Mouse (Mus musculus): ENCODE measurements around the gene Prtg. TPM values are rescaled to one million over a fixed set of nuclear protein-coding genes. Genes with fewer than 3 reads are reported as not detected.

The Prtg gene
- 1.7 TPM in 2 replicates for polyA plus RNA-seq (2014; fragmentation: Nextera tagmentation; extraction: Ambion mirVana)

- Histone ChIP-seq H3K9me3 (ENCODE audit: control insufficient read depth, low read length) (no peaks in the 10 kb centered on the region), H3K4me3 (ENCODE audit: low read depth, low read length) (peak within 1 kb of the TSS; percentile 71), H3K27ac (ENCODE audit: low read depth, low read length) (peak within 1 kb of the TSS; percentile 41; the same call in 1 of the 2 replicates), H3K4me2 (peak within 1 kb of the TSS; percentile 90), H3K9ac (ENCODE audit: low read depth, low read length) (peak within 1 kb of the TSS; percentile 67), H3K36me3 (ENCODE audit: control insufficient read depth, insufficient read depth, low read length) (no peaks in the 10 kb centered on the region), H3K4me1 (replicated peaks; ENCODE audit: control insufficient read depth, insufficient read depth, low read length) (peaks cover 3% of the 10 kb centered on the region; the same call in 1 of the 2 replicates), H3K27me3 (replicated peaks; ENCODE audit: control insufficient read depth, insufficient read depth, low read length) (peaks cover 23% of the 10 kb centered on the region)
- WGBS = under 1% methylated on average over 57 of the region's 57 CpGs
- DNase-seq (ENCODE audit: low spot score) = peak; percentile 73
- peak; percentile 72 for ATAC-seq (replicated peaks; ENCODE audit: low FRiP score)
These were observed at the start of gene Prtg for GRCm38 (mm10) chr9:72806731-72807419. TSS of gene Prtg (plus strand) at chr9:72806874.

- ATAC-seq (replicated peaks; ENCODE audit: low FRiP score) = no peak
- H3K4me1 ChIP-seq (replicated peaks; ENCODE audit: control insufficient read depth, insufficient read depth, low read length) = no peaks in the 10 kb centered on the region; the same call in 1 of the 2 replicates
- no peaks in the 10 kb centered on the region for H3K27me3 ChIP-seq (replicated peaks; ENCODE audit: control insufficient read depth, insufficient read depth, low read length)
- no peak overlapping the region for H3K4me2 ChIP-seq
- H3K4me3 ChIP-seq (ENCODE audit: low read depth, low read length) = no peak overlapping the region
- WGBS = 83% methylated on average over 5 of the region's 5 CpGs
- H3K9me3 ChIP-seq (ENCODE audit: control insufficient read depth, low read length) = no peaks in the 10 kb centered on the region
- no peak overlapping the region for H3K27ac ChIP-seq (ENCODE audit: low read depth, low read length)
- no peak for DNase-seq (ENCODE audit: low spot score)
- no peak overlapping the region for H3K9ac ChIP-seq (ENCODE audit: low read depth, low read length)
- H3K36me3 ChIP-seq (ENCODE audit: control insufficient read depth, insufficient read depth, low read length) = no peaks in the 10 kb centered on the region
These were observed 49.5 kb upstream of the Prtg start for GRCm38 (mm10) chr9:72757143-72757542.

- DNase-seq (ENCODE audit: low spot score) = no peak
- Histone ChIP-seq H3K27ac (ENCODE audit: low read depth, low read length) (no peak overlapping the region), H3K9me3 (ENCODE audit: control insufficient read depth, low read length) (no peaks in the 10 kb centered on the region), H3K4me2 (no peak overlapping the region), H3K36me3 (ENCODE audit: control insufficient read depth, insufficient read depth, low read length) (no peaks in the 10 kb centered on the region), H3K4me3 (ENCODE audit: low read depth, low read length) (no peak overlapping the region), H3K27me3 (replicated peaks; ENCODE audit: control insufficient read depth, insufficient read depth, low read length) (no peaks in the 10 kb centered on the region), H3K4me1 (replicated peaks; ENCODE audit: control insufficient read depth, insufficient read depth, low read length) (peaks cover 3% of the 10 kb centered on the region; the same call in 1 of the 2 replicates), H3K9ac (ENCODE audit: low read depth, low read length) (no peak overlapping the region)
- WGBS = 40% methylated on average over 8 of the region's 8 CpGs
- ATAC-seq (replicated peaks; ENCODE audit: low FRiP score) = no peak
These were observed 48.0 kb upstream of the Prtg start for GRCm38 (mm10) chr9:72758705-72759131.

- Histone ChIP-seq H3K9ac (ENCODE audit: low read depth, low read length) (no peak overlapping the region), H3K36me3 (ENCODE audit: control insufficient read depth, insufficient read depth, low read length) (no peaks in the 10 kb centered on the region), H3K4me3 (ENCODE audit: low read depth, low read length) (no peak overlapping the region), H3K27ac (ENCODE audit: low read depth, low read length) (no peak overlapping the region), H3K4me2 (no peak overlapping the region), H3K4me1 (replicated peaks; ENCODE audit: control insufficient read depth, insufficient read depth, low read length) (peaks cover 7% of the 10 kb centered on the region), H3K27me3 (replicated peaks; ENCODE audit: control insufficient read depth, insufficient read depth, low read length) (no peaks in the 10 kb centered on the region), H3K9me3 (ENCODE audit: control insufficient read depth, low read length) (no peaks in the 10 kb centered on the region)
- DNase-seq (ENCODE audit: low spot score) = no peak
- no peak for ATAC-seq (replicated peaks; ENCODE audit: low FRiP score)
- 47% methylated on average over 3 of the region's 3 CpGs for WGBS
These were observed 43.5 kb upstream of the Prtg start for GRCm38 (mm10) chr9:72763050-72763718.

GRCm38 (mm10) chr9:72766789-72767349 is 39.8 kb upstream of the Prtg start:
- Histone ChIP-seq H3K9me3 (ENCODE audit: control insufficient read depth, low read length) (no peaks in the 10 kb centered on the region), H3K9ac (ENCODE audit: low read depth, low read length) (peak overlapping the region; percentile 60), H3K27ac (ENCODE audit: low read depth, low read length) (no peak overlapping the region), H3K36me3 (ENCODE audit: control insufficient read depth, insufficient read depth, low read length) (no peaks in the 10 kb centered on the region), H3K4me1 (replicated peaks; ENCODE audit: control insufficient read depth, insufficient read depth, low read length) (peaks cover 7% of the 10 kb centered on the region), H3K27me3 (replicated peaks; ENCODE audit: control insufficient read depth, insufficient read depth, low read length) (no peaks in the 10 kb centered on the region), H3K4me3 (ENCODE audit: low read depth, low read length) (peak overlapping the region; percentile 45), H3K4me2 (peak overlapping the region; percentile 79)
- DNase-seq (ENCODE audit: low spot score) = peak; percentile 84
- WGBS = 3% methylated on average over 17 of the region's 17 CpGs
- peak; percentile 61 for ATAC-seq (replicated peaks; ENCODE audit: low FRiP score)

GRCm38 (mm10) chr9:72775022-72775421 is 31.7 kb upstream of the Prtg start:
- Histone ChIP-seq H3K4me1 (replicated peaks; ENCODE audit: control insufficient read depth, insufficient read depth, low read length) (no peaks in the 10 kb centered on the region), H3K27ac (ENCODE audit: low read depth, low read length) (no peak overlapping the region), H3K9me3 (ENCODE audit: control insufficient read depth, low read length) (no peaks in the 10 kb centered on the region; the same call in 1 of the 2 replicates), H3K27me3 (replicated peaks; ENCODE audit: control insufficient read depth, insufficient read depth, low read length) (no peaks in the 10 kb centered on the region), H3K4me2 (no peak overlapping the region), H3K4me3 (ENCODE audit: low read depth, low read length) (no peak overlapping the region), H3K9ac (ENCODE audit: low read depth, low read length) (no peak overlapping the region), H3K36me3 (ENCODE audit: control insufficient read depth, insufficient read depth, low read length) (no peaks in the 10 kb centered on the region)
- WGBS = 84% methylated on average over 4 of the region's 4 CpGs
- no peak for DNase-seq (ENCODE audit: low spot score)
- no peak for ATAC-seq (replicated peaks; ENCODE audit: low FRiP score)

- Histone ChIP-seq H3K4me3 (ENCODE audit: low read depth, low read length) (no peak overlapping the region), H3K27ac (ENCODE audit: low read depth, low read length) (no peak overlapping the region), H3K4me1 (replicated peaks; ENCODE audit: control insufficient read depth, insufficient read depth, low read length) (peaks cover 7% of the 10 kb centered on the region; the same call in 1 of the 2 replicates), H3K9me3 (ENCODE audit: control insufficient read depth, low read length) (no peaks in the 10 kb centered on the region; the same call in 1 of the 2 replicates), H3K36me3 (ENCODE audit: control insufficient read depth, insufficient read depth, low read length) (no peaks in the 10 kb centered on the region), H3K4me2 (no peak overlapping the region), H3K9ac (ENCODE audit: low read depth, low read length) (no peak overlapping the region), H3K27me3 (replicated peaks; ENCODE audit: control insufficient read depth, insufficient read depth, low read length) (no peaks in the 10 kb centered on the region)
- ATAC-seq (replicated peaks; ENCODE audit: low FRiP score) (no peak), DNase-seq (ENCODE audit: low spot score) (no peak)
- 52% methylated on average over 11 of the region's 11 CpGs for WGBS
These were observed 27.7 kb upstream of the Prtg start for GRCm38 (mm10) chr9:72779004-72779403.

GRCm38 (mm10) chr9:72779733-72780132 is 26.9 kb upstream of the Prtg start:
- Histone ChIP-seq H3K9me3 (ENCODE audit: control insufficient read depth, low read length) (no peaks in the 10 kb centered on the region; the same call in 1 of the 2 replicates), H3K36me3 (ENCODE audit: control insufficient read depth, insufficient read depth, low read length) (no peaks in the 10 kb centered on the region), H3K27ac (ENCODE audit: low read depth, low read length) (no peak overlapping the region), H3K4me3 (ENCODE audit: low read depth, low read length) (no peak overlapping the region), H3K27me3 (replicated peaks; ENCODE audit: control insufficient read depth, insufficient read depth, low read length) (no peaks in the 10 kb centered on the region), H3K4me2 (no peak overlapping the region), H3K9ac (ENCODE audit: low read depth, low read length) (no peak overlapping the region), H3K4me1 (replicated peaks; ENCODE audit: control insufficient read depth, insufficient read depth, low read length) (peaks cover 7% of the 10 kb centered on the region; the same call in 1 of the 2 replicates)
- 16% methylated on average over 4 of the region's 4 CpGs for WGBS
- no peak for ATAC-seq (replicated peaks; ENCODE audit: low FRiP score)
- DNase-seq (ENCODE audit: low spot score) = no peak

Data from liver, embryonic 11.5 days (tissue).